Mouse (Mus musculus) cortical plate, adult 2 months (tissue): ENCODE data around the gene Pygo1. TPM values are rescaled to one million over a fixed set of nuclear protein-coding genes. Genes with fewer than 3 reads are reported as not detected.

ENCODE experiments used
- H3K27ac ChIP-seq: fragments of 200-500 bp; 2 replicates; pipeline ENCODE4 v1.5.1; 2012; ENCODE audit warnings: low read length, control low read depth, inconsistent platforms; ENCODE audit not compliant: insufficient read depth
- H3K4me1 ChIP-seq: fragments of 200-500 bp; 2 replicates; pipeline ENCODE4 v1.6.1; 2011; ENCODE audit warnings: low read length; ENCODE audit not compliant: control insufficient read depth, insufficient read depth
- H3K4me3 ChIP-seq: fragments of 200-500 bp; 2 replicates; pipeline ENCODE4 v1.5.1; 2011; ENCODE audit warnings: mild to moderate bottlenecking, low read length, control low read depth; ENCODE audit not compliant: insufficient read depth
- CTCF ChIP-seq: fragments of 200-500 bp; IDR thresholded peaks from 2 replicates; pipeline ENCODE4 v1.5.1; 2011; ENCODE audit warnings: mild to moderate bottlenecking, control low read depth, low read length; ENCODE audit not compliant: insufficient read depth; ENCODE audit errors: extremely low read depth
- POLR2A ChIP-seq: fragments of 200-500 bp; IDR thresholded peaks from 2 replicates; pipeline ENCODE4 v1.6.1; 2011; ENCODE audit warnings: mild to moderate bottlenecking, low read length, control low read depth; ENCODE audit not compliant: insufficient read depth; ENCODE audit errors: extremely low read depth
- polyA plus RNA-seq: library from polyadenylated mRNA; depleted of rRNA; stranded (reverse); fragments of >200 nt; gene quantifications from 2 replicates; pipeline ENCODE4 v1.2.3, GENCODE M21; 2012

The Pygo1 gene
- polyA plus RNA-seq, 1 experiment, result 7.7 TPM

DNA sequence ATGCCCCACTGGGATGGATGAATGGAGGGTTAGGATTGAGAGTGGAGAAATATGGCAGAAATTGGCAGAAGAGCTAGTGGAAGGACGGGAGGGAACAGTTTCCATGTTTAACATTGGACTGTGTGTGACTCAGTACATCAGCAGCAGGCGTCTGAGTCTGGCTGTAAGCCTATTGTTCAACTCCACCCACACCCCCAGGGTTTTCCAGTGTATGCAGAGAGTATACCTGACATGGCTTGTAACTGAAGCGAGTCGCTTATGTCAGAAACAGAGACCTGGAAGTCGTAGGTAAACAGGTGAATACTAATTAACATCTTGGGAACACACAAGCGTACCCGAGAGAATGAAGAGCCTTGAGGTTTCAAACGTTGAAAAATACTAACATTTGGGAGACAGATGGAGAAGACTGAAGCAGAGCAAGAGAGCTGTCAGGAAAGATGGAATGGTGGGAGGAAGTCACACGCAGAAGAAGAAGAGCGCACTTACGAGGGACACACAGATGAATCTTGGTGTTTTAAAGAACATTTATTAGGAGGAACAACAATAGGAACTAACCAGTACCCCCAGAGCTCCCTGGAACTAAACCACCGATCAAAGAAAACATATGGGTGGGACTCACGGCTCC is 5.8 kb downstream of the Pygo1 start:
- no peak overlapping the region for H3K27ac ChIP-seq
- H3K4me3 ChIP-seq, result no peak overlapping the region
- TF ChIP-seq CTCF, result no peak
- TF ChIP-seq POLR2A, result no peak
- H3K4me1 ChIP-seq, result no peaks in the 10 kb centered on the region

DNA sequence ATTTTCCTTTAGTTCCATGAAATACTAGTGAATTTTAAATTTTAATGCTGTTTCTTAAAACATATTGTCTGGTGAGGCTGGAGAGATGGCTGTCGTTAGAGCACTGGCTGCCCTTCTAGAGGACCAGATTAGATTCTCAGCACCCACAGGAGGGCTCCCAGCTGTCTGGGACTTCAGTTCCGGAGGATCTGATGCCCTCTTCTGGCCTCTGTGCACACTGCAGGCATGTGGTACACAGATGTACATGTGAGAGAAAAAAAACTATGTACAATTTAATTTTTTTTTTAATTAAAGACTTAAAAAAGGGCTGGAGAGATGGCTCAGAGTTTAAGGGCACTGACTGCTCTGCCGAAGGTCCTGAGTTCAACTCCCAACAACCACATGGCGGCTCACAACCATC is 9.9 kb downstream of the Pygo1 start:
- no peaks in the 10 kb centered on the region for H3K4me1 ChIP-seq
- TF ChIP-seq CTCF (no peak), POLR2A (no peak)

DNA sequence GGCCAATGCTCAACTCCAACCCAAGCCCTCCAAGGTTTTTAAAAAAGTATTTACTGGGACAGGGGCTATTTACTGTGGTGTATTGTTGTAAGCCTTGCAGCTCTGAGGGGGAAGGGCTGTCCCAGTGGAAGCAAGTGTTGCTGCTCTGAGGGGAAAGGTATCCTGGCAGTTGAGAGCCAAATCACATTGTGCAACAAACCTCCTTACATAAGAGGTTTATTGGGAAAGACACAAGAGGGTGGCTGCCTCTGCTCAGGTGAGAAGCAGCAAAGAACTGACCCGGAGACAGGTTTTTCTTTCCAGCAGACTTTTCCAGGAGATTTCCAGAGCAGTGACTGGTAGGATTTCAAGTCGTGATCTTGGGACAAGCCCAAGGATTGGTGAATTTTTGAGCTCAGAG is 10.9 kb downstream of the Pygo1 start:
- H3K27ac ChIP-seq, result no peak overlapping the region
- H3K4me3 ChIP-seq, result no peak overlapping the region
- TF ChIP-seq CTCF (no peak), POLR2A (no peak)
- no peaks in the 10 kb centered on the region for H3K4me1 ChIP-seq

More for the DNA sequence above, 9.9 kb downstream of the Pygo1 start:
- Histone ChIP-seq H3K27ac (no peak overlapping the region), H3K4me3 (no peak overlapping the region)

DNA sequence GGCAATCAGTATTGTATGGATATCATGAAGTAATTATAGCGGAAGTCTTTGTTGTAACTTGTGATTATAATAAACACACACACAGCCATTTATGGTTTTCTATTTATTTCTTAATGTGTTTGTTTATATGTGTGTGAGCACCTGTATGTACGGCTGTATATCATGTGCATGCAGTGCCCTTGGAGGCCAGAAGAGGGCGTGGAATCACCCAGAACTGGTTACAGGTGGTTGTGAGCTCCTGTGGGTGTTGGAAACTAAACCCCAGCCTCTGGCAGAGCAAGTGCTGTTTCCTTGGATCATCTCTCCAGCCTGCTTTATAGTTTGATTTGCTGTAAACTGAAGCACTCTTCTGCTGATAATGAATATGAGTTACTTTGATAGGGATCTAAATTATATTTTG is 18.0 kb downstream of the Pygo1 start:
- Histone ChIP-seq H3K27ac (no peak overlapping the region), H3K4me3 (no peak overlapping the region), H3K4me1 (no peaks in the 10 kb centered on the region)
- TF ChIP-seq POLR2A (no peak), CTCF (0 out of 2 replicates have a peak, but pooled peaks have one; percentile 4)

DNA sequence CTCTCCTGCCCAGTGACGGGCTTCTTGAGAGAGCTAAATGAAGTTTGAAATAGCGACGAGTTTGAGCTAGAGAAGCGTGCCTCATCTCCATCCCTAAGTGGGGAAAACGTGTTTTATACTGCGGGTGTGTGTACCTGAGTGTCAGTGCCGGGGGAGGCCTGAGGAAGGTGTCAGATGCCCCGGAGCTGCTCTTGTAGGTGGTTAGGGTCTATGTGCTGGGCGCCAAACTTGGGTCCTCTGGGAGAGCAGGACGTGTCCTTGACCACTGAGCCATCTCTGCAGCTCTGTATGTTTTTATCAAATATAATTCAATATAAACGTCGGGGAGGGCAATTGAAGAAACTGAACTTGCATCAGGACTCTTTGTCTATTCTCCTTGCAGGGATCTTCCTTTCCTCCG is 18.8 kb downstream of the Pygo1 start:
- H3K4me3 ChIP-seq, result no peak overlapping the region
- no peaks in the 10 kb centered on the region for H3K4me1 ChIP-seq
- H3K27ac ChIP-seq, result no peak overlapping the region
- TF ChIP-seq POLR2A, result no peak
- no peak for TF ChIP-seq CTCF

DNA sequence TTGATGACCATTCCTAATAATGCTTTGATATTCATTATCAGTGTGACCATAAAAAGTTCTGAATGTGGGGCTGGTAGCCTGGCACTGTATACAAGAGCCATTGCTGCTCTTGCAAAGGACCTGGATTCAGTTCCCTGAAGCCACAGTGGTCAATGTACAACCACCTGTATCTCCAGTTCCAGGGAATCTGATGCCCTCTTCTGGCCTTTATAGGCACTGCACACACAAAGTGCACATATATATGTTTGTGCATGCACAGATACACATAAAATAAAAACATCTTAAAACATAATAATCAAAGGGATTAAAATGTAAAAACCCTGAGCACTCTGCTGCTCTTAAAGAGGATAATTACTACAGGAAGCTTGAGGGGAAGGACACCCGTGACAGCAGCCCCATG is 21.6 kb downstream of the Pygo1 start:
- TF ChIP-seq CTCF, result no peak
- no peak for TF ChIP-seq POLR2A

DNA sequence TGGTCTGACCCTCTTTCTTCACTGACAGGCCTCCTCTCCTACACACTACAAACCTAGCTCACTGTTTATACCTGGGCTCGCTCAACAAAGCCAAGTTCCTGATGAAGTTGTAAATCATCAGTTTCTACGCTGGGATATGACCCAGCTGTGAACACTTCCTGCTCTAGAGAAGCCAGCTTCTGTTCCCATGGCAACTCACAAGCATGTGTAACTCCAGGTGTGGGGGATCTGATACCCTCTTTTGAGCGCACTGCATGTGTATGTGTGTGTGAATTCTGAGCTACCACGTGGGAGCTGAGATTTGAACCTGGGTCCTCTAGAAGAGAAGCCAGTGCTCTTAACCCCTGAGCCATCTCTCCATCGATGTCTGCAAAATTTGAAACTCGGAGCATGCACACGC is 24.1 kb downstream of the Pygo1 start:
- TF ChIP-seq POLR2A (no peak), CTCF (no peak)
- Histone ChIP-seq H3K27ac (no peak overlapping the region), H3K4me3 (no peak overlapping the region)

More for the DNA sequence above, 21.6 kb downstream of the Pygo1 start:
- H3K27ac ChIP-seq, result no peak overlapping the region
- no peaks in the 10 kb centered on the region for H3K4me1 ChIP-seq
- no peak overlapping the region for H3K4me3 ChIP-seq

DNA sequence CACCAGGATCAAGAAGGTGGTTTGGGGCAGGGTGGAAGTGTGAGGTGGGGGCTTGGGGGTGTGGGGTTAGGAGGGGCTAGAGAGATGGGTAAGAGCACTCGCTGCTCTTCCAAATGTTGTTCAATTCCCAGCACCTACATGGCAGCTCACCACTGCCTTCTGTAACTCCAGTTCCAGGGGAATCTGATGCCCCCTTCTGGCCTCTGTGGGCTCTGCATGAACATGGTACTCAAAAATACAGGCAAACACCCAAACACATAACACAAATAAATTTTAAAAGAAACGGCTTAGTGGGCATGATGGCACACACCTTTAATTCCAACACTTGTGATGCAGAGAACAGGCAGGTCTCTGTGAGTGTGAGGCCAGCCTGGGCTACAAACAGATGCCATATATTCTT is 29.3 kb downstream of the Pygo1 start:
- no peak overlapping the region for H3K27ac ChIP-seq
- no peak overlapping the region for H3K4me3 ChIP-seq
- H3K4me1 ChIP-seq, result no peaks in the 10 kb centered on the region
- TF ChIP-seq CTCF (peak; percentile 34), POLR2A (no peak)

More for the DNA sequence above, 24.1 kb downstream of the Pygo1 start:
- no peaks in the 10 kb centered on the region for H3K4me1 ChIP-seq

DNA sequence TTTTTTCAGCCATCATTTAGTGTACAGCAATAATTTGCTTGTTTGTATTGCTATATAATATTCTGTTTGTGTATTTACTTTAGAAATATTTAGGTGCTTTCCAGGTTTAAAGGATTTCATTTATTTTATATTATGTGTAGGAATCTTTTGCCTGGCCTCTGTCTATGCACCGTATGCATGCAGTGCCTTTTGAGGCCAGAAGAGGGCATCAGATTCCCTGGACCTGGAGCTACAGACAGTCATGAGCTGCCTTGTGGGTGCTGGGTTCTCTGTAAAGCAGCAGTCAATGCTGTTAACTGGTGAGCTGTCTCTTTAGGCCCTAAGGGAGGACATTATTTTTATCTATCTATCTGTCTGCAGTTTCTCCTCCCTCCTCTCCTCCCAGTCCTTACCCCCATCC is 30.1 kb downstream of the Pygo1 start:
- Histone ChIP-seq H3K27ac (no peak overlapping the region), H3K4me1 (no peaks in the 10 kb centered on the region), H3K4me3 (no peak overlapping the region)
- peak; percentile 59 for TF ChIP-seq CTCF
- no peak for TF ChIP-seq POLR2A
